Mouse (Mus musculus): Measurements from ENCODE around the gene Cyp4a32. TPM values are rescaled to one million over a fixed set of nuclear protein-coding genes. Genes with fewer than 3 reads are reported as not detected.
"Not testable (repeated sequence)": the region's sequence is repeated elsewhere in the genome, so short reads cannot be mapped to it uniquely, and the experiment has no call there.

Cyp4a32 gene
- not detected in 2 replicates for polyA plus RNA-seq (2015; fragmentation: Nextera tagmentation; extraction: Ambion mirVana)

DNA sequence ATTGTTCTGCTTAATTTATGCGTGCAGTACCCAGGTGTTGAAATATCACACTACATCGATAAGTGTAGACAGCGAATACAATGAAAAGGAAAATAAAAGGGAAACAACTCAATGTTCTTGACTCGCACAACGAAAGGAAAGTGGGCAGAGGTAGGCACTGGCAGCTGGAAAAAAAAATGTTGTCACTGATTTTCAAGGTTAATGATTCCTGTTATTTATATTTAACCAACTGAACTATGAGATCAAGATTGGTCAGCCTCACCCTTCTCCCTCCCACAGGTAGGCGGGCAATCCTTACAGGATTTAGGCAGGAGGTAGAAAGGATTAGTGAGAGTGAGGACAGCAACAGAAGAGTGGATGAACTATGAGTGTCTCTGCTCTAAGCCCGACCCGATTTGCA lies at the start of gene Cyp4a32:
Gene Cyp4a32 (plus strand): TSS at position 359 of the 400 bp plus-strand sequence.
- not testable (repeated sequence) for H3K4me3 ChIP-seq (ENCODE audit: low read length); H3K4me1 ChIP-seq (ENCODE audit: control insufficient read depth, insufficient read depth, low read depth, low read length); H3K27me3 ChIP-seq (replicated peaks; ENCODE audit: control insufficient read depth, insufficient read depth, low read length); H3K36me3 ChIP-seq (ENCODE audit: control insufficient read depth, insufficient read depth, low read length); H3K9me3 ChIP-seq (ENCODE audit: control insufficient read depth, low read length); H3K27ac ChIP-seq (ENCODE audit: low read depth, low read length); H3K4me2 ChIP-seq (ENCODE audit: low read length); ATAC-seq; H3K9ac ChIP-seq (ENCODE audit: low read depth, low read length)
- 87% methylated on average over 7 of the region's 8 CpGs for WGBS

DNA sequence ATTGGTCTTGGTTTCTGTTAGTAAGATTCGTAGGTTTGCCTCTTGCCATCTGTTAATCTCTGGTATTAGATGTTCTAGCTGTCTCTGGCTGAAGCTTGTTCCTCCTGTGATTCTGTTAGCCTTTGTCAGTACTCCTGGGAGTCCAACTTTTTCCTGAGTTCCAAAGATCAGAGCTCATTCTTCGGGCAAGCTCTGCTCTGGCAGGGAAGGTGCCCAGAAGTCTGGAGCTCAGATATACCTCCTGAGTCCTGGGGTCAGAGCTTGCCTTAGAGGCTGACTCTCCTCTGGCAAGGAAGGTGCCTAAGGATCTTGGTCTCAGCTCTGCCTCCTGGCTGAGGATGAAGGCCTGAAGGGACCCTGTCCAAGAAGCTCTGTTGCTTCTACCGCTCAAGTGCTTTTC lies 48.0 kb upstream of the Cyp4a32 start:
- no peaks in the 10 kb centered on the region for H3K27me3 ChIP-seq (replicated peaks; ENCODE audit: control insufficient read depth, insufficient read depth, low read length)
- no peak for ATAC-seq
- no peaks in the 10 kb centered on the region for H3K36me3 ChIP-seq (ENCODE audit: control insufficient read depth, insufficient read depth, low read length)
- H3K4me1 ChIP-seq (ENCODE audit: control insufficient read depth, insufficient read depth, low read depth, low read length), result no peaks in the 10 kb centered on the region
- no peak overlapping the region for H3K9ac ChIP-seq (ENCODE audit: low read depth, low read length)
- WGBS, result 90% methylated on average over 3 of the region's 3 CpGs
- H3K9me3 ChIP-seq (ENCODE audit: control insufficient read depth, low read length), result no peaks in the 10 kb centered on the region
- H3K4me3 ChIP-seq (ENCODE audit: low read length), result no peak overlapping the region
- no peak overlapping the region for H3K4me2 ChIP-seq (ENCODE audit: low read length)
- H3K27ac ChIP-seq (ENCODE audit: low read depth, low read length), result no peak overlapping the region

DNA sequence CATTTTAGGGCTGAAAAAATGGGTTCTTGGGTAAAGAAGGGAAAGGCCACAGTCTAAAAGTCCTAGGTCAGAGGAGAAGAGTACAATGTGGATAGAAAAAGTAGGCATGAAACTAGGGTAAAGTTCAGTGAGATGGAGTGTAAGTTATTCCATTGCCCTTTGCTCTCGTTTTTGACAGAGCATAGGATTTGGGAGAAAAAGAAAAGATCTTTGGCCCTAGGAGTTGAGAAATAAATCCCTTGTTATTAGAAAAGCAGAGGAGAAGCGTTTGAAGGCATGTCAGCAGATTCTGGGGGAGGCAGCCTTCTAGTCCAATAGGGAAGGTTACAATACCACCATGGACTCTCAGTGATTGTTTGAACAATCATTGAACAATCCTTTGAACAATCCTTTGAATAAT lies 45.3 kb upstream of the Cyp4a32 start:
- WGBS, result 75% methylated on average over 2 of the region's 2 CpGs
- H3K27me3 ChIP-seq (replicated peaks; ENCODE audit: control insufficient read depth, insufficient read depth, low read length), result no peaks in the 10 kb centered on the region
- H3K27ac ChIP-seq (ENCODE audit: low read depth, low read length), result no peak overlapping the region

DNA sequence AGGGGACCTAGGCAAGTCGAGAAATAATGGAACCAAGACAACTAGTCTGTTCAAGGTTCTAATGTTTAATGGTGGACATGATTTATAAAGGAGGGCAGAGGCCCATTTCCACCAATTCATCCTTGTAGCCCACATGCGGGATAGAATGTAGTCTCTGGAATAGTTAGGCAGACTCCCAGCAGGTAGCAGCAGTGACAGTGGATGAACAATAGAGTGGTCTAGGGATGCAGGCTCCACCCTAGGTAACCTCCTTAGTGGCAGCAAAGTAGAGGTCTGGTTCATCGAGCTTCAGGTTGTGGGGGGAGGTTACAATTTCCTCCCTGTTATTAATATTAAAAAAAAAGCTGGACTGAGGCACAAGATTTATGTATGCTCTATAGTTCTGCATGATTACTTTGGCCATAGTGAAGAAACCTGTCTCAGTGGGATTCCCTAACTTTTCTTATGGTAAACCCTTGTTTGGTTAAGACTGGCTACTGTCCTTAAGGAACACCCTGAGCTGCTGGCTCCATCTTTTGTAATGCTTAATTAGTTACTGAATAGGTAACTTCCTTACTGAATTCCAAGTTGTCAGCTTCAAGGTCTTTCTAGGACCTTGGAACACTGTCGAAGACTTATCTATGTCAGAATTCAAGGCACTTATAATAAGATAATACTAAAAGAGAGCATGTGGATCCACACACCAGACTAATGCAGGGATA lies 42.8 kb upstream of the Cyp4a32 start:
- 42% methylated on average over 4 of the region's 4 CpGs for WGBS
- H3K4me2 ChIP-seq (ENCODE audit: low read length), result no peak overlapping the region
- H3K4me1 ChIP-seq (ENCODE audit: control insufficient read depth, insufficient read depth, low read depth, low read length), result no peaks in the 10 kb centered on the region
- no peak overlapping the region for H3K9ac ChIP-seq (ENCODE audit: low read depth, low read length)
- no peak overlapping the region for H3K4me3 ChIP-seq (ENCODE audit: low read length)
- no peak for ATAC-seq
- no peaks in the 10 kb centered on the region for H3K27me3 ChIP-seq (replicated peaks; ENCODE audit: control insufficient read depth, insufficient read depth, low read length)
- H3K9me3 ChIP-seq (ENCODE audit: control insufficient read depth, low read length), result no peaks in the 10 kb centered on the region
- H3K27ac ChIP-seq (ENCODE audit: low read depth, low read length), result no peak overlapping the region
- no peaks in the 10 kb centered on the region for H3K36me3 ChIP-seq (ENCODE audit: control insufficient read depth, insufficient read depth, low read length)

More for the DNA sequence above, 45.3 kb upstream of the Cyp4a32 start:
- no peak overlapping the region for H3K4me2 ChIP-seq (ENCODE audit: low read length)
- H3K9me3 ChIP-seq (ENCODE audit: control insufficient read depth, low read length), result no peaks in the 10 kb centered on the region
- H3K9ac ChIP-seq (ENCODE audit: low read depth, low read length), result no peak overlapping the region
- ATAC-seq, result no peak
- H3K36me3 ChIP-seq (ENCODE audit: control insufficient read depth, insufficient read depth, low read length), result no peaks in the 10 kb centered on the region
- no peaks in the 10 kb centered on the region for H3K4me1 ChIP-seq (ENCODE audit: control insufficient read depth, insufficient read depth, low read depth, low read length)
- H3K4me3 ChIP-seq (ENCODE audit: low read length), result no peak overlapping the region

DNA sequence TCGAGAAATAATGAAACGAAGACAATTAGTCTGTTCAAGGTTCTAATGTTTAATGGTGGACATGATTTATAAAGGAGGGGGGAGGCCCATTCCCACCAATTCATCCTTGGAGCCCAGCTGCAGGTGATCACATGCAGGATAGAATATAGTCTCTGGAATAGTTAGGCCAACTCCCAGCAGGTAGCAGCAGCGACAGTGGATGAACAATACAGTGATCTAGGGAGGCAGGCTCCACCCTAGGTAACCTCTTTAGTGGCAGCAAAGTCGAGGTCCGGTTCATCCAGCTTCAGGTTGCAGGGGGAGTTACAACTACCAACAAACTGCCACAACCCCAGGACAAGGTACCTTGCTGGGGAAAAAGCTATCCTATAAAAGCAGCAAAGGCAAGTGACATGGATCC lies 39.5 kb upstream of the Cyp4a32 start:
- not testable (repeated sequence) for H3K4me3 ChIP-seq (ENCODE audit: low read length); H3K27ac ChIP-seq (ENCODE audit: low read depth, low read length); H3K4me2 ChIP-seq (ENCODE audit: low read length); ATAC-seq; H3K36me3 ChIP-seq (ENCODE audit: control insufficient read depth, insufficient read depth, low read length); H3K4me1 ChIP-seq (ENCODE audit: control insufficient read depth, insufficient read depth, low read depth, low read length); H3K9me3 ChIP-seq (ENCODE audit: control insufficient read depth, low read length); H3K27me3 ChIP-seq (replicated peaks; ENCODE audit: control insufficient read depth, insufficient read depth, low read length); H3K9ac ChIP-seq (ENCODE audit: low read depth, low read length)
- 58% methylated on average over 5 of the region's 5 CpGs for WGBS

DNA sequence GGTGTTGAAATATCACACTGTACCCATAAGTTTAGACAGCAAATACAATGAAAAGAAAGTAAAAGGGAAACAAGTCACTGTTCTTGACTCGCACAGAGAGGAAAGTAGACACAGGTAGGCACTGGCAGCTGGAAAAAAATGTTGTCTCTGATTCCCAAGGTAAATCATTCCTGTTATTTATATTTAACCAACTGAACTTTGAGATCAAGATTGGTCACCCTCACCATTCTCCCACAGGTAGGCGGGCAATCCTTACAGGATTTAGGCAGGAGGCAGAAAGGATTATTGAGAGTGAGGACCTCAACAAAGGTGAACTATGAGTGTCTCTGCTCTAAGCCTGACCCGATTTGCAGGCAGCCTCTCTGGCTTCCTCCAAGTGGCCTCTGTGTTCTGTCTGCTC lies 37.4 kb upstream of the Cyp4a32 start, which contains the start of gene Cyp4a31:
Gene Cyp4a31 (plus strand): TSS at position 249 of the 400 bp plus-strand sequence.
- Histone ChIP-seq H3K4me2 (ENCODE audit: low read length) (no peak within 1 kb of the TSS), H3K4me1 (ENCODE audit: control insufficient read depth, insufficient read depth, low read depth, low read length) (no peaks in the 10 kb centered on the region), H3K4me3 (ENCODE audit: low read length) (no peak within 1 kb of the TSS), H3K27me3 (replicated peaks; ENCODE audit: control insufficient read depth, insufficient read depth, low read length) (no peaks in the 10 kb centered on the region), H3K36me3 (ENCODE audit: control insufficient read depth, insufficient read depth, low read length) (no peaks in the 10 kb centered on the region), H3K9ac (ENCODE audit: low read depth, low read length) (no peak within 1 kb of the TSS), H3K9me3 (ENCODE audit: control insufficient read depth, low read length) (no peaks in the 10 kb centered on the region), H3K27ac (ENCODE audit: low read depth, low read length) (no peak within 1 kb of the TSS)
- 95% methylated on average over 3 of the region's 3 CpGs for WGBS
- ATAC-seq, result no peak

DNA sequence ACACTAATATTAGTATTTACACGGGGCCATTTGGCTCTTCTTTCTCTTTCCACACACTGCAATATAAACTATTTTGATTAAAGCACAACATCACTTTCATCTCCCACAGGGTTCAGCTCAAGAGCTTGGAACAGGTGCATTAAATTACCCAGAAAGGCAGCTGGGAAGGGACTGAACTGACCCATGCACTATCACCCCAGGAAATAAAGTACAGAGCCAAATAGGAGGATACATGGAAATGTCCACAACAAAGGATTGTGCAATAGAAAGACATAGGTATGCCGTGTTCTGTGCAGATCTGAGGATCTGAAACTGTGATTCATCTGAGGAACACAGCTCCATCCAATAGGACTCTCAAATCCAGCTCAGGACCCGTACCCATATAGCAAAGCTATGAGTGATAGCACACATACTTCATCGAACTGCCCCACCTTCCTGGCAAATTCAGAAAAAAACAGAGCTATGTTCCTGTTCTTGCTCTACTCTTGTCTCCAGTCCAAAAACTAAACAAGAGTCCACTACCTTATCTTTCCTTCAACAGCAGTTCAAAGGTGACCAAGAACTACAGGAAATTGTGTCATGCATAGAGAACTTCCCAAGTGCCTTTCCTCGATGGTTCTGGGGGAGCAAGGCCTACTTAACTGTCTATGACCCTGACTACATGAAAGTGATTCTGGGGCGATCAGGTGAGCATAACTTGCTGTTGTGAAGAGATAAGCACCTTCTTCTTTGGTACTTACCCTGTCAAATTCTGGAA lies 36.1 kb upstream of the Cyp4a32 start:
- not testable (repeated sequence) for H3K27ac ChIP-seq (ENCODE audit: low read depth, low read length); H3K4me3 ChIP-seq (ENCODE audit: low read length); H3K27me3 ChIP-seq (replicated peaks; ENCODE audit: control insufficient read depth, insufficient read depth, low read length); H3K36me3 ChIP-seq (ENCODE audit: control insufficient read depth, insufficient read depth, low read length); ATAC-seq; H3K4me2 ChIP-seq (ENCODE audit: low read length); H3K9me3 ChIP-seq (ENCODE audit: control insufficient read depth, low read length); H3K9ac ChIP-seq (ENCODE audit: low read depth, low read length); H3K4me1 ChIP-seq (ENCODE audit: control insufficient read depth, insufficient read depth, low read depth, low read length)
- 81% methylated on average over 6 of the region's 6 CpGs for WGBS

DNA sequence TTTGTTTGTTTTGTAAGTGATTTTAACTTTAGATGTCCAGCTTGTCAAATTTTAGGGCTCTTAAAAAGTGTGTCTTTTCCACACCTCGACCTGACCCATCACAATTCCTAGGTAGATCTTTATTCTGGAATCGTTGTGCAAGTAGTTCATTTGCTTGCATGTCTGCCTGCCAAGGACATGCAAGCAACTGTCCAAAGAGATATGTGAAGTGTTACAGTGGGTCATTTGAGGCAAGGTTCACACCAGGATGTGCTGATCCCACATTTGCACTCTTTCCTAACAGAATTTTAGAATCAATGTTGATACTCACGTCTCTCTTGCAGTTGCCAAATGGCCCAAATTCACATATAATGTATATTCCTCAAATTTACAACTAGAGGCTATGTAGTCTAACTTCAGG lies 25.5 kb upstream of the Cyp4a32 start:
- Histone ChIP-seq H3K9ac (ENCODE audit: low read depth, low read length) (no peak overlapping the region), H3K27ac (ENCODE audit: low read depth, low read length) (no peak overlapping the region), H3K4me1 (ENCODE audit: control insufficient read depth, insufficient read depth, low read depth, low read length) (no peaks in the 10 kb centered on the region), H3K9me3 (ENCODE audit: control insufficient read depth, low read length) (no peaks in the 10 kb centered on the region), H3K4me3 (ENCODE audit: low read length) (no peak overlapping the region), H3K27me3 (replicated peaks; ENCODE audit: control insufficient read depth, insufficient read depth, low read length) (no peaks in the 10 kb centered on the region), H3K4me2 (ENCODE audit: low read length) (no peak overlapping the region), H3K36me3 (ENCODE audit: control insufficient read depth, insufficient read depth, low read length) (no peaks in the 10 kb centered on the region)
- WGBS, result 80% methylated on average over 3 of the region's 3 CpGs
- ATAC-seq, result no peak

DNA sequence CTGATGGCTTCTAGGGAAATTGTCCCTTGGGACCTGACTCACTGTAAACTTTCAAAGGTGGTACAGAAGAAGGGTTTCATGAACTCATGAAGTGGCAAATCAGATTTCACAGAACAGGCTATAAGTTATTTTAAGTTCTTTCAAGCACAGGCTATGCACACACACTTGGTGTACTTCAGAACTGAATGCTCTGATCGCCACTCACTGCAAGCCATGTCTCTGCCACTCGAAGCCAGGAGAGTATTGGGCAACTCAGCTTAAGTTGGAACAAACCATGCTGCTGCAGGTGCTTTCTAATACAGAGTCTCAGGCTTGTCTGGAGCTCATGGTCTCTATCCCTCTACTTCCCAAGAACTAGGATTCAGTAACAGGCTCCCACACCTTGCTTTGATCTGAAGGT lies 25.0 kb upstream of the Cyp4a32 start:
- 84% methylated on average over 2 of the region's 2 CpGs for WGBS
- Histone ChIP-seq H3K27me3 (replicated peaks; ENCODE audit: control insufficient read depth, insufficient read depth, low read length) (no peaks in the 10 kb centered on the region), H3K4me2 (ENCODE audit: low read length) (no peak overlapping the region), H3K36me3 (ENCODE audit: control insufficient read depth, insufficient read depth, low read length) (no peaks in the 10 kb centered on the region), H3K4me3 (ENCODE audit: low read length) (no peak overlapping the region), H3K27ac (ENCODE audit: low read depth, low read length) (no peak overlapping the region), H3K4me1 (ENCODE audit: control insufficient read depth, insufficient read depth, low read depth, low read length) (no peaks in the 10 kb centered on the region), H3K9ac (ENCODE audit: low read depth, low read length) (no peak overlapping the region), H3K9me3 (ENCODE audit: control insufficient read depth, low read length) (no peaks in the 10 kb centered on the region)
- no peak for ATAC-seq

Data from hindbrain, embryonic 16.5 days (tissue).